Mouse (Mus musculus) heart, embryonic 13.5 days (tissue): ENCODE data around the gene Ldb3. TPM values are rescaled to one million over a fixed set of nuclear protein-coding genes. Genes with fewer than 3 reads are reported as not detected.

Experiments used
- ATAC-seq: fragments of 200-750 bp; cut with Nextera tagmentation; 2 replicates; pipeline ENCODE4 v1.8.0; 2017; ENCODE audit warnings: moderate TSS enrichment; ENCODE audit not compliant: insufficient number of reproducible peaks, low FRiP score, low TSS enrichment; ENCODE audit errors: extremely low read depth
- H3K27ac ChIP-seq: fragments of 300-500 bp; sonication (generic); replicated peaks from 2 replicates; pipeline ENCODE4 v1.5.1; 2015; ENCODE audit warnings: moderate library complexity, mild to moderate bottlenecking, inconsistent platforms
- H3K27me3 ChIP-seq: fragments of 300-500 bp; sonication (generic); replicated peaks from 2 replicates; pipeline ENCODE4 v1.6.1; 2015; ENCODE audit warnings: mild to moderate bottlenecking, inconsistent platforms
- H3K36me3 ChIP-seq: fragments of 300-500 bp; sonication (generic); 2 replicates; pipeline ENCODE4 v1.6.1; 2015; ENCODE audit warnings: mild to moderate bottlenecking, inconsistent platforms
- H3K4me1 ChIP-seq: fragments of 300-500 bp; sonication (generic); 2 replicates; pipeline ENCODE4 v1.6.1; 2015; ENCODE audit warnings: inconsistent platforms
- H3K4me2 ChIP-seq: fragments of 300-500 bp; sonication (generic); 2 replicates; pipeline ENCODE4 v1.6.1; 2015; ENCODE audit warnings: inconsistent platforms, mild to moderate bottlenecking, moderate library complexity
- H3K4me3 ChIP-seq: fragments of 300-500 bp; sonication (generic); 2 replicates; pipeline ENCODE4 v1.5.1; 2015; ENCODE audit warnings: moderate library complexity, mild to moderate bottlenecking, inconsistent platforms
- H3K9ac ChIP-seq: fragments of 300-500 bp; sonication (generic); 2 replicates; pipeline ENCODE4 v1.6.1; 2015; ENCODE audit warnings: inconsistent platforms, mild to moderate bottlenecking, moderate library complexity
- H3K9me3 ChIP-seq: fragments of 300-500 bp; sonication (generic); 2 replicates; pipeline ENCODE4 v1.6.1; 2016; ENCODE audit warnings: inconsistent platforms
- WGBS: fragments of 180-500 bp; shearing (Covaris S2); methylation state at CpG from one replicate; pipeline ENCODE4 v1.1.7; 2015; ENCODE audit warnings: mixed read lengths; 5-methylcytosine and 5-hydroxymethylcytosine counted together
- polyA plus RNA-seq: library from polyadenylated mRNA; unstranded; fragments of >200 nt; fragmentation: Nextera tagmentation; extraction: Ambion mirVana; gene quantifications from 2 replicates; pipeline ENCODE4 v1.2.1, GENCODE M21; 2015

Ldb3 gene
- polyA plus RNA-seq, 1 experiment from 2014 or later, result 226 TPM

DNA sequence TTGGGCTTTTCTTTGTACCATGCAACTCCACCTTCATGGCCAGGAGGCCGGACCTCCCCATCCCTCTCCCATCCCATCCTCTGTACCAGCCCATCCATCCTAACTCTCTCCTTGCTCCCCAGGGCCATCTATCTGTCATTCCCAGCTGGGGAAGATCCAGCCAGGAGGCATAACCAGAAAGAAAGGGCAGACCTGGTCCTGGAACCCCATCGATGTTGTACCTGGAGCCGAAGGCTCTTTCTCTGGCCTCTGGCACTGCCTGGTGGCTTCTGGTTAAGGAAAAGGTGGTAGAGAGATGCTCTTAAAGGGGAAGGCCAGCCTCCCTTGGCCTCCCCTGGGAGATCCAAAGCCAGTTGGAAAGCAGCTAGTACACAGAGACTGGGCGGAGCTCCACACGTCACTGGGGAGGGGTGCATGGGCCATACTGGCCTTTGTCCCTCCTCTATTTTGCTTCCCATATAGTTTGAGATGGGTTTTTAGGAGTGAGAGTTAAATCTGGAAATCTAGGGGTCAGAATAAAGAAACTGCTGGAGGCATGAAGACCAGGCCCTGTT, 1.6 kb upstream of the Ldb3 start:
- H3K27ac ChIP-seq, result peak overlapping the region; percentile 96
- H3K4me3 ChIP-seq, result no peak overlapping the region
- ATAC-seq, result no peak
- H3K4me1 ChIP-seq, result peaks cover 73% of the 10 kb centered on the region
- H3K9ac ChIP-seq, result 0 out of 2 replicates have a peak overlapping the region, but pooled peaks have one; percentile 38
- no peak overlapping the region for H3K4me2 ChIP-seq
- H3K36me3 ChIP-seq, result peaks cover 8% of the 10 kb centered on the region; the same call in 1 of the 2 replicates
- no peaks in the 10 kb centered on the region for H3K9me3 ChIP-seq
- no peaks in the 10 kb centered on the region for H3K27me3 ChIP-seq
- 83% methylated on average over 5 of the region's 5 CpGs for WGBS

DNA sequence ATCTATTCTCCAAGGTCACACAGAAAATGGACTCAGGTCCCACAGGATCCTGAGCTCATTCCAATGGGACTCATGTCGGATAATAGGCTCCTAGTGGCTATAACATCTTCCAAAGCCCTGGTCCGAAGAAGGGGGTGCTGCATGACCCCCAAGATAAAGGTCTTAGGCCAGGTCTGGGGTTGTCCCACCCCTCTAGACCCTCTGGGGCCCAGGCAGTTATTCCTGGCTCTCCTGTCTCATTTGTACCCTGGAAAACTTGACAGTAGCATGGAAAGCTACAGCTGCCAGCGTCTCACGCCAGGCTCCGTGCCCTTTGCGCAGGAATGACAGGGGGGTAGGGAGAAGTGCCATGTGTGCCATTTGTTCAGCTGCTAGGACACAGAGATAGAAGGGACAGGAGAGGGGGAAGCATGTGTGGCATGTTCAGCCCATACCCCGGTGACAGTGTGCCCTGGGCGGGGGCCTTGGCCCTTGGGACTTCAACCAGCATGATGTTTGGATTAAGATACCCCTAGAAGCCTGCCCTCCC, 767 bp upstream of the Ldb3 start:
- H3K27ac ChIP-seq, result peak overlapping the region; percentile 96
- no peaks in the 10 kb centered on the region for H3K27me3 ChIP-seq
- peak overlapping the region; percentile 81 for H3K4me2 ChIP-seq
- H3K4me3 ChIP-seq, result no peak overlapping the region; the same call in 1 of the 2 replicates
- H3K36me3 ChIP-seq, result peaks cover 11% of the 10 kb centered on the region
- 82% methylated on average over 8 of the region's 8 CpGs for WGBS
- 0 out of 2 replicates have a peak overlapping the region, but pooled peaks have one; percentile 64 for H3K9ac ChIP-seq
- ATAC-seq, result no peak
- H3K4me1 ChIP-seq, result peaks cover 74% of the 10 kb centered on the region
- H3K9me3 ChIP-seq, result no peaks in the 10 kb centered on the region

DNA sequence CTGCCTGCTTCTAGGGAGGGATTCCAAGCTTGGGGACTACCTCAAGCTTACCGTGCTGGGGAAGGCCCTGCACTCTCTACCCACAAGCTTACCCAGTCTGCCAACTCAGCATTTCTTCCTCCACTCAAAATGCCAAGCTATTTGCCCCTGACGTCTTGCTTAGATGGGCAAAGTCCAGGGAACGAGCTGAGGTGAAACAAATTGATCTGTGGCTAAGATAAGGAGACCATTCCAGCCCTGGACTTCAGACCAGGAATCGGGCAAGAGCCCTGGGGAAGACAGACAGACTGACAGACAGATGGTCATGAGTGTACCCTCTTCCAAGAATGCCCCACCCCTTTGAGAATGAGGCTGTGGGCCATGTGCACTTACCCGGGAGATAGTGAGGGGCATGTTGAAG, 477 bp downstream of the Ldb3 start:
- Histone ChIP-seq H3K9me3 (no peaks in the 10 kb centered on the region), H3K4me3 (peak overlapping the region; percentile 62), H3K9ac (peak overlapping the region; percentile 94), H3K4me2 (peak overlapping the region; percentile 81), H3K36me3 (peaks cover 19% of the 10 kb centered on the region), H3K27me3 (no peaks in the 10 kb centered on the region), H3K4me1 (peaks cover 76% of the 10 kb centered on the region), H3K27ac (peak overlapping the region; percentile 96)
- ATAC-seq, result no peak
- WGBS, result 31% methylated on average over 5 of the region's 5 CpGs

DNA sequence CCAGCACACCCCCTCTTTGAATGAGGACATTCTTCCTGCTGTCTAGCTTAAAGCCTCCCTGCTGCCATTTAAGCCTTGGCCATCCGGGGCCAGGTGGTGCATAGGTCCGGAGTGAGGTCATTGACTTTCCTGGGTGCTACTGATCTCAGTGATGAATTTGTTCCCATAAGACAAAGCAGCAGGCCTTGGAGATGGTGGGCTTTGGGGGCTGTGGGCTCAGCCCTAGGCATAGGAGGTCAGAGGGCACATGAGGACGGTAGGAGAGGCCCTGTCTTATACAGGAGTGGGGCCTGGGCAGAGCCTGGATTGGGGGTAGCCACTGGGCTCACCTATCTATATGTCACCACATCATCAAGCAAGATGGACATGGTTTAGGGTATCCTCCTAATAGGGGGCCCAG, 1.6 kb downstream of the Ldb3 start:
- H3K9me3 ChIP-seq, result no peaks in the 10 kb centered on the region
- H3K4me2 ChIP-seq, result peak overlapping the region; percentile 81
- no peaks in the 10 kb centered on the region for H3K27me3 ChIP-seq
- H3K27ac ChIP-seq, result peak overlapping the region; percentile 96
- H3K4me1 ChIP-seq, result peaks cover 76% of the 10 kb centered on the region
- peak overlapping the region; percentile 94 for H3K9ac ChIP-seq
- 31% methylated on average over 3 of the region's 3 CpGs for WGBS
- H3K4me3 ChIP-seq, result peak overlapping the region; percentile 62
- H3K36me3 ChIP-seq, result peaks cover 25% of the 10 kb centered on the region
- ATAC-seq, result no peak

DNA sequence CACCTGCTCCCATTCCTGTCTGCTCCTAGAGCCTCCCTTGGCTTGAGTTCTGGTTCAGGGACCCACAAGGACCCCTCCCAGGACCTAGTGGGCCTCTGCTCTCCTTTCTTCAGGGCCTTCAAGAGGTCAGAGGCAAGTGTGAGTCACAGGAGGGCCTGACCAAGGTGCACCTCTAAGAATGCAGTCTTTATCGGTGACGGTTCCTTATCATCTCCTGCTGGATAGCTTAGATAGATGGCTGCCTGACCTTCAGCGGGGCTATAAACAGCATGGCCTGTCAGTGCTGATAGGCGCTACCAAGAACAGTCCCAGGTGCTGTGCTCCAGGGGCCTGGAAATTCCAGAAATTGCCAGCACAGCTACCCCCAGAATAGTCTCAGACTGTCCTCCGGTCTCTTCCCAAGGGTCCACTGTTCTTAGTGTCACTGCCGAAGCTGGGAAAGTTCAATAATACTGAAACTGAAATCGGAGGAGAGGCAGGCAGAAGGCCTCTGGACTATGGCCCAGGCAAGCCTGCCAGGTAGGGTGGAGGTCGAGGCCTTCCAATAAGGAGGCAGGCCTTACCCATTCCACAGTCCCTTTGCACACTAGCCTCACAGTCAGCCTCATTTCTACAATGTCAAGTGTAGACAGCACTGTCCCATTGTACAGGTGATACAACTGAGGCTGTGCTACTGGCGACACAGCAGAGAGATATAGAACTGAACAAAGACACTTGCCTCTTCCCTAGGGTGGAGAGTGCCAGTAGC, 3.0 kb downstream of the Ldb3 start:
- peak overlapping the region; percentile 62 for H3K4me3 ChIP-seq
- H3K27ac ChIP-seq, result peak overlapping the region; percentile 96
- peaks cover 38% of the 10 kb centered on the region for H3K36me3 ChIP-seq
- ATAC-seq, result no peak
- H3K27me3 ChIP-seq, result no peaks in the 10 kb centered on the region
- 31% methylated on average over 9 of the region's 9 CpGs for WGBS
- peak overlapping the region; percentile 94 for H3K9ac ChIP-seq
- no peaks in the 10 kb centered on the region for H3K9me3 ChIP-seq
- peak overlapping the region; percentile 81 for H3K4me2 ChIP-seq
- peaks cover 76% of the 10 kb centered on the region for H3K4me1 ChIP-seq

DNA sequence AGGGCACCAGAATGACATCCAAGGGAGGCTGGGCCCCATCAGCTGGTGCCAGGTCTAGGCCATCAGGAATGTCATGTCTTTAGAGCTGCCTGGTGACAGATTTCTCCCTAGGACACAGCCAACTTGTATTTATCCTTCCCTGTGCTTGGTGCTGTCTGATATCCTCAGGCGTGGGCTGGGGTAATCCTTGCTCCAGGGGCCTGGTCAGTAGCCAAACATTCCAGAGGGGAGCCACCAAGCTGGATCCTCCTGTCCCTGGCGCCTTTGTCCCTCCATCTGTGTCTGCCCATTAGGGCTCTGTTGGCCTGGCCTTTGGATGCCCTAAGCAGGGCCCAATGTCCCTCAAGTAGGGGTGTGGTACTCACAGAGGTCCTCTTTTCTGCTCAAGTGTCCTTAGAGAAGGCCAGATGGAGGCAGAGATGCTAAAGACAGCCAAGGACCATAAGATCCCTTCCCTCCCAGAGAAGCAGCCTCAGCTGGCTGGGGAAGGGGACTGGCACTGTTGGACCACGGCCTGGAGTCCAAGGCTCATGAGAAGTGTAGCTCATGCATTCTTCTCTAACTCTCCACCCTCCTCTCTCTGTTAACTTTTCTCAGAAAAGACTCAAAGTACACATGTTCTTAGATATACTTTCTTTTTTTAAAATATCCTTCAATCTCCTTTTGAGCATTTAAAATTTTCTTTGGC, 5.6 kb downstream of the Ldb3 start:
- H3K27ac ChIP-seq, result peak overlapping the region; percentile 96
- H3K4me1 ChIP-seq, result peaks cover 67% of the 10 kb centered on the region
- H3K36me3 ChIP-seq, result peaks cover 60% of the 10 kb centered on the region
- H3K9me3 ChIP-seq, result no peaks in the 10 kb centered on the region
- peak; percentile 51 for ATAC-seq
- no peaks in the 10 kb centered on the region for H3K27me3 ChIP-seq
- peak overlapping the region; percentile 94 for H3K9ac ChIP-seq
- H3K4me3 ChIP-seq, result peak overlapping the region; percentile 5; the same call in 1 of the 2 replicates
- H3K4me2 ChIP-seq, result peak overlapping the region; percentile 81
- WGBS, result 36% methylated on average over 3 of the region's 3 CpGs

DNA sequence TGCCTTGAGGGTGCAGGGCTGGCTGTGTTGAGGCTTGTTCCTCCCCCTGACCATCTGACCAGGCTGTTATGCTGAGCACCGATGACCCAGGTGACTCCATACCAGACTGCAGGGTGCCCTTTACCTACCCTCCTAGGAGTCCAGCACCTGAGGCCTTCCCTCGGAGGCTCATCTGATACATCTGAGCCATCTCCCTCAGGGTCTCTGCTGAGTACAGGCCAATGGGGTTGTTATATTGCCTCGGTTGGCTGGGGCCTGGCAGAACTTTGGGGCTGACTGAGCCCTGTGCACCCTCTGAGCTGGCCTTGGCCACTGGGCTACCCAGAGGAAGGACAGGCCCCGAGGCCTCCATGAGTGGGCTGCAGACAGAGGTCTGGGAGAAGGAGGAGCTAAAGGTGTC, 11.6 kb downstream of the Ldb3 start:
- peak overlapping the region; percentile 95 for H3K27ac ChIP-seq
- H3K9ac ChIP-seq, result peak overlapping the region; percentile 55; the same call in 1 of the 2 replicates
- WGBS, result 75% methylated on average over 4 of the region's 4 CpGs
- H3K4me1 ChIP-seq, result peaks cover 76% of the 10 kb centered on the region
- no peaks in the 10 kb centered on the region for H3K9me3 ChIP-seq
- no peaks in the 10 kb centered on the region for H3K27me3 ChIP-seq
- no peak for ATAC-seq
- H3K4me2 ChIP-seq, result no peak overlapping the region
- H3K4me3 ChIP-seq, result no peak overlapping the region
- peaks cover 77% of the 10 kb centered on the region for H3K36me3 ChIP-seq

DNA sequence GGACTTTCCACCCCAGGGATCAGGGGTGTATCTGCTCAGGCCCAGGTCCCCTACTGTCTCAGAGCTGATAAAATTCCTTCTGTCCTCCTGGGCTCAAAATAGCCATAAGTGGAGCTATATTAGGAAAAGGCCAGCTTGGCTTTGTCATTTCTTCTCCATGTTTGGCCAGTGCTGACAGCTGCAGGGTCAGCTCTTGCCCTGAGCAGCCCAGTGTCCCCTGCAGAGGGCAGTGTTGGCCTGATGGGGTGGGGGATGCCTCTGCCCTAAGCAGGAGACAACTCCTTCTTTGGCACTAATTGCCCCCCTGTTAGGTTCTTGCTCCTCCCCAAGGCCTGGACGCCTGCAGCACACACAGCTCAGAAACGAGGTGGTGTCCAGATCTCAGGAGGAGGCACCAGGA, 14.4 kb downstream of the Ldb3 start:
- no peaks in the 10 kb centered on the region for H3K9me3 ChIP-seq
- 25% methylated on average over 2 of the region's 2 CpGs for WGBS
- peak; percentile 44; the same call in 1 of the 2 replicates for ATAC-seq
- no peak overlapping the region for H3K4me3 ChIP-seq
- peak overlapping the region; percentile 80 for H3K9ac ChIP-seq
- peaks cover 61% of the 10 kb centered on the region for H3K36me3 ChIP-seq
- peaks cover 82% of the 10 kb centered on the region for H3K4me1 ChIP-seq
- peak overlapping the region; percentile 95 for H3K27ac ChIP-seq
- H3K4me2 ChIP-seq, result peak overlapping the region; percentile 18; the same call in 1 of the 2 replicates
- no peaks in the 10 kb centered on the region for H3K27me3 ChIP-seq

DNA sequence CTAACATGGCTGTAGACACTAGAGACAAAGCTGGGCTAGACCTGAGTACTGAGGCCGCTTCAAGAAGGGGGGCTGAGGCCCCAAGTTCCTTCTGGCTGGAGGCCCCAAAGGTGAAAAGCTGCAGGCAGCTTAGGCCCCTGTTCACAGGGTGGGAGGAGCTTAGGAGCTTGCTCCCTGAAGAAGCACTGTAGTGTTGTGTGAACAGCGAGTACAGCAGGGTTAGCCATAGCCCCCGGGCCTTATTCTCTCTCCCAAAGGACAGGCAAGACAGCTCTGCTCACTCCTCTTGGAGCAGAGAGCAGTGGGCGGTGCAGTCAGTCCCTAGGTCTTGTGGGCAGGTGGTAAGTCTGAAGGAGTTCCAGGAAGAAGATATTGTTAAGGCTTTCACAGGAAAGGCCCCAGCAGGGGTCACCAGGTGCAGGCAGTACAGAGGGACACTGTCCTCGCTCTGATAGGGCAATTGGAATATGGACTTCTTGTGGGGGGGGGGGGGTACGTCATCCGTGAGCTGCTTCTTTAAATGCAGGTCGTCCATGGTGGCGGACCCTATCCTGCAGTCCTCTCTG, 15.1 kb downstream of the Ldb3 start:
- peak overlapping the region; percentile 18 for H3K4me2 ChIP-seq
- no peak overlapping the region for H3K4me3 ChIP-seq
- peak overlapping the region; percentile 95 for H3K27ac ChIP-seq
- peak overlapping the region; percentile 80 for H3K9ac ChIP-seq
- H3K27me3 ChIP-seq, result no peaks in the 10 kb centered on the region
- H3K4me1 ChIP-seq, result peaks cover 87% of the 10 kb centered on the region
- ATAC-seq, result no peak
- 36% methylated on average over 9 of the region's 9 CpGs for WGBS
- no peaks in the 10 kb centered on the region for H3K9me3 ChIP-seq
- peaks cover 54% of the 10 kb centered on the region for H3K36me3 ChIP-seq

DNA sequence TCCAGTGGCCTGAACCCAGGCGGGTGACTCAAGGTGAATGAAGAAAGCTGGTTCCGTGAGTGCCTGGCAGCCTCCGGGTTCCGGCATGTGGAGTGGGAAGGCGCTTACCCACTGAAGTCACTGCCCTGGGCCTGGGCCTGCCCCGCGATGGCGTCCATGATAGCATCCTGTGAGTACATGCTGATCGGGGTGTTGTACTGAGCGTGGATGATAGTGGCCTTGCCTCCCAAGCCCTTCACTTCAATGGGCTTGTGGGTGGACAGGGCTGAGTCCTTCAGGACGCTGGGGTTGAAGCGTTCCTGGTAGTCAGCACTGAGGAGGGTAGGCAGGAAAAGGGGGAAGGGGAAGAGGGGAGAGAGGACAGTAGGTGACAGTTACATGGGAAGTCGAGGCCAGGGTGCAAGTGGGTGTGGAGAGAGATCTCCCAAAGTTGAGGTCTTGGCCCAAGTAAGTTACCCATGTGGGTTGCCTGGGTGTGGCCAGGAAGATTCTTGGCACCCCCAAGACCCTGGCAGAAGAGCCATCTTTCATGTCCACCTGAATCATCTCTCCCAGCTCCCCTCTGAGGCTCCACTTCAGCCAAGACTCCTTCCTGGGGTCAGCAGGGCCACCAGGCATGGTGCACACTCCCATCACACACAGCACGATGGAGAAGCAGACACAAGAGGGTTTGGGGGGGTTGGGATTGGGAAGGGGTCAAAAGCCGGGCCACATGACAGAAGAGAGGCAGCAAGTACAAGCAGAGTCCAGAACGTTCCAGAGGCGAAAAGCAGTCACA, 16.7 kb downstream of the Ldb3 start:
- ATAC-seq, result no peak
- Histone ChIP-seq H3K4me2 (no peak overlapping the region), H3K27me3 (no peaks in the 10 kb centered on the region), H3K36me3 (peaks cover 38% of the 10 kb centered on the region), H3K9me3 (no peaks in the 10 kb centered on the region), H3K27ac (peak overlapping the region; percentile 95), H3K4me3 (no peak overlapping the region), H3K9ac (peak overlapping the region; percentile 42; the same call in 1 of the 2 replicates), H3K4me1 (peaks cover 87% of the 10 kb centered on the region)
- WGBS, result 68% methylated on average over 17 of the region's 17 CpGs
